Mouse (Mus musculus) erythroblast, embryonic 14.5 days (primary cell): ENCODE data around the gene Ubqln4. TPM values are rescaled to one million over a fixed set of nuclear protein-coding genes. Genes with fewer than 3 reads are reported as not detected.

ENCODE experiments used
- H3K27me3 ChIP-seq: 2 replicates; pipeline ENCODE4 v1.6.1; 2012; ENCODE audit warnings: inconsistent platforms; ENCODE audit not compliant: control insufficient read depth
- H3K36me3 ChIP-seq: 2 replicates; pipeline ENCODE4 v1.6.1; 2012; ENCODE audit warnings: mild to moderate bottlenecking, inconsistent platforms; ENCODE audit not compliant: control insufficient read depth
- H3K4me1 ChIP-seq: 2 replicates; pipeline ENCODE4 v1.6.1; 2012; ENCODE audit warnings: inconsistent platforms; ENCODE audit not compliant: control insufficient read depth
- H3K4me3 ChIP-seq: replicated peaks from 2 replicates; pipeline ENCODE3; 2012; ENCODE audit warnings: moderate library complexity, mild to moderate bottlenecking, inconsistent platforms
- H3K9me3 ChIP-seq: 2 replicates; pipeline ENCODE4 v1.6.1; 2012; ENCODE audit warnings: low read length, inconsistent platforms, mixed read lengths; ENCODE audit not compliant: control insufficient read depth
- GATA1 ChIP-seq: IDR thresholded peaks from 2 replicates; pipeline ENCODE4 v1.6.1; 2012; ENCODE audit warnings: low read length, inconsistent platforms, mixed read lengths
- TAL1 ChIP-seq: IDR thresholded peaks from 3 replicates; pipeline ENCODE4 v1.6.1; 2012; ENCODE audit warnings: low read length, inconsistent platforms, mixed read lengths
- polyA plus RNA-seq: library from polyadenylated mRNA; stranded (reverse); fragments of >175 nt; gene quantifications from 2 replicates; pipeline ENCODE4 v1.2.3, GENCODE M21; 2012

The Ubqln4 gene
- polyA plus RNA-seq, 1 experiment = 2.6 TPM

- Histone ChIP-seq H3K9me3 (no peaks in the 10 kb centered on the region), H3K4me1 (peaks cover 29% of the 10 kb centered on the region), H3K36me3 (peaks cover 30% of the 10 kb centered on the region), H3K27me3 (no peaks in the 10 kb centered on the region), H3K4me3 (peak overlapping the region; percentile 92)
- TF ChIP-seq TAL1 (no peak), GATA1 (no peak)
These were observed 25.2 kb downstream of the Ubqln4 start for GRCm38 (mm10) chr3:88578498-88579424.

- Histone ChIP-seq H3K4me1 (peaks cover 29% of the 10 kb centered on the region), H3K9me3 (no peaks in the 10 kb centered on the region), H3K36me3 (peaks cover 38% of the 10 kb centered on the region), H3K4me3 (peak overlapping the region; percentile 92), H3K27me3 (no peaks in the 10 kb centered on the region)
- TF ChIP-seq GATA1 (no peak), TAL1 (no peak)
These were observed 26.0 kb downstream of the Ubqln4 start for GRCm38 (mm10) chr3:88579454-88580117.

- Histone ChIP-seq H3K36me3 (peaks cover 71% of the 10 kb centered on the region), H3K27me3 (no peaks in the 10 kb centered on the region), H3K9me3 (no peaks in the 10 kb centered on the region), H3K4me3 (no peak overlapping the region), H3K4me1 (peaks cover 5% of the 10 kb centered on the region)
- TF ChIP-seq TAL1 (no peak), GATA1 (no peak)
These were observed 32.2 kb downstream of the Ubqln4 start for GRCm38 (mm10) chr3:88585769-88586168.

GRCm38 (mm10) chr3:88586640-88587039, 33.1 kb downstream of the Ubqln4 start:
- peaks cover 63% of the 10 kb centered on the region for H3K36me3 ChIP-seq
- no peaks in the 10 kb centered on the region for H3K9me3 ChIP-seq
- H3K4me1 ChIP-seq = peaks cover 2% of the 10 kb centered on the region
- H3K4me3 ChIP-seq = no peak overlapping the region
- H3K27me3 ChIP-seq = no peaks in the 10 kb centered on the region
- TF ChIP-seq GATA1 (no peak), TAL1 (no peak)

GRCm38 (mm10) chr3:88590246-88590645, 36.7 kb downstream of the Ubqln4 start:
- H3K36me3 ChIP-seq = peaks cover 35% of the 10 kb centered on the region
- no peak overlapping the region for H3K4me3 ChIP-seq
- TF ChIP-seq GATA1 = no peak
- no peak for TF ChIP-seq TAL1
- no peaks in the 10 kb centered on the region for H3K27me3 ChIP-seq
- peaks cover 17% of the 10 kb centered on the region for H3K4me1 ChIP-seq
- H3K9me3 ChIP-seq = no peaks in the 10 kb centered on the region

GRCm38 (mm10) chr3:88591044-88591443, 37.5 kb downstream of the Ubqln4 start:
- Histone ChIP-seq H3K9me3 (no peaks in the 10 kb centered on the region), H3K4me3 (no peak overlapping the region), H3K36me3 (peaks cover 28% of the 10 kb centered on the region), H3K27me3 (no peaks in the 10 kb centered on the region), H3K4me1 (peaks cover 17% of the 10 kb centered on the region)
- TF ChIP-seq TAL1 (no peak), GATA1 (no peak)

- H3K36me3 ChIP-seq = peaks cover 17% of the 10 kb centered on the region
- no peak for TF ChIP-seq GATA1
- TF ChIP-seq TAL1 = no peak
- H3K27me3 ChIP-seq = no peaks in the 10 kb centered on the region
- H3K9me3 ChIP-seq = no peaks in the 10 kb centered on the region
- peaks cover 17% of the 10 kb centered on the region for H3K4me1 ChIP-seq
- H3K4me3 ChIP-seq = no peak overlapping the region
These were observed 38.6 kb downstream of the Ubqln4 start for GRCm38 (mm10) chr3:88591950-88592731.

- no peak for TF ChIP-seq TAL1
- no peak for TF ChIP-seq GATA1
- H3K4me3 ChIP-seq = no peak overlapping the region
These were observed 39.5 kb downstream of the Ubqln4 start for GRCm38 (mm10) chr3:88592942-88593576.

More at GRCm38 (mm10) chr3:88592942-88593576, 39.5 kb downstream of the Ubqln4 start:
- H3K27me3 ChIP-seq = no peaks in the 10 kb centered on the region
- H3K36me3 ChIP-seq = peaks cover 8% of the 10 kb centered on the region
- H3K9me3 ChIP-seq = no peaks in the 10 kb centered on the region
- H3K4me1 ChIP-seq = peaks cover 17% of the 10 kb centered on the region
